Mouse (Mus musculus): ENCODE measurements around the gene Oxld1.

DNA sequence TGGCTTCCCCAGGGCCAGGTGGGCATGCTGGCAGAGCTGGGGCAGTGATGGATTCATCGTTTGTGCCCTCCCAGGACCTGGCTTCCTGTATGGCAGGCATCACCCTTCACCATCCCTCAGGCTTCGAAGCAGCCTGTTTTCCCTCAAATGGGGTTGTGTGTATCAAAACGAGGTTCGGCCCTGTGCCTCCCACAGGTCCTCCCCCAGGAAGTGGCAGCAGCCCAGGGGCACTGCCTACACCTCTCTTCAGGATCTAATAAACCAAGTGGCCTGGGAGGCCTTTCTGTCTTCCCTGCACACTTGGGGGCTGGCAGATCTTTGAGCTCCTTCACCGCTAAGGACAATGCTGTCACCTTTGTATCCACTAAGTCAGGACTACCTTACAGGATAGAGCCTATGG lies 41.0 kb upstream of the Oxld1 start:
- TF ChIP-seq CTCF (IDR thresholded peaks at IDR 0.05; ENCODE audit: low read depth) (no peak), EP300 (IDR thresholded peaks at IDR 0.05; ENCODE audit: low read depth) (no peak)
